Mouse (Mus musculus) neural tube, embryonic 10.5 days (tissue): ENCODE results near the gene Olfr466.

Source experiments
- DNase-seq: peaks from one replicate; pipeline ENCODE4 v3.0.0-alpha.2; 2017; ENCODE audit warnings: low spot score; ENCODE audit errors: extremely low spot score

The Olfr466 gene

GRCm38 (mm10) chr13:65149940-65150339 lies at the start of gene Olfr466:
Olfr466 (plus strand) TSS chr13:65150240.
- no peak for DNase-seq

GRCm38 (mm10) chr13:65100678-65101077 lies 49.4 kb upstream of the Olfr466 start:
- no peak for DNase-seq

GRCm38 (mm10) chr13:65101232-65101631 lies 48.8 kb upstream of the Olfr466 start:
- DNase-seq = no peak

- no peak for DNase-seq
Observed at GRCm38 (mm10) chr13:65111961-65112360, 38.1 kb upstream of the Olfr466 start.

GRCm38 (mm10) chr13:65112459-65113110 lies 37.5 kb upstream of the Olfr466 start, which contains the start of gene Mfsd14b:
Mfsd14b (minus strand) TSS chr13:65112975.
- peak; percentile 86 for DNase-seq

- no peak for DNase-seq
Observed at GRCm38 (mm10) chr13:65113239-65113638, 36.8 kb upstream of the Olfr466 start.

GRCm38 (mm10) chr13:65120984-65121383 lies 29.1 kb upstream of the Olfr466 start:
- no peak for DNase-seq

GRCm38 (mm10) chr13:65122111-65122510 lies 27.9 kb upstream of the Olfr466 start:
- DNase-seq = no peak

GRCm38 (mm10) chr13:65127063-65127847 lies 22.8 kb upstream of the Olfr466 start:
- no peak for DNase-seq

GRCm38 (mm10) chr13:65137789-65138188 lies 12.3 kb upstream of the Olfr466 start, which contains the start of gene Olfr465-ps1:
Olfr465-ps1 (plus strand) TSS chr13:65138089.
- DNase-seq = no peak

- DNase-seq = no peak
Observed at GRCm38 (mm10) chr13:65174102-65174501, 24.1 kb downstream of the Olfr466 start.

- DNase-seq = peak; percentile 53
Observed at GRCm38 (mm10) chr13:65175734-65176471, 25.9 kb downstream of the Olfr466 start.

GRCm38 (mm10) chr13:65176472-65177091 lies 26.5 kb downstream of the Olfr466 start:
- no peak for DNase-seq

- no peak for DNase-seq
Observed at GRCm38 (mm10) chr13:65200667-65201066, 50.6 kb downstream of the Olfr466 start.
